Mouse (Mus musculus) embryonic facial prominence, embryonic 14.5 days (tissue): ENCODE measurements around the gene Cercam. TPM values are rescaled to one million over a fixed set of nuclear protein-coding genes. Genes with fewer than 3 reads are reported as not detected.

Experiments
- ATAC-seq: fragments of 200-750 bp; cut with Nextera tagmentation; 2 replicates; pipeline ENCODE4 v1.8.0; 2017; ENCODE audit warnings: low read depth, moderate number of reproducible peaks, moderate TSS enrichment
- DNase-seq: peaks from one replicate; pipeline ENCODE4 v3.0.0-alpha.2; 2015; ENCODE audit warnings: low spot score
- H3K27ac ChIP-seq: fragments of 300-500 bp; sonication (generic); replicated peaks from 2 replicates; pipeline ENCODE4 v1.5.1; 2014; ENCODE audit warnings: low read depth, mild to moderate bottlenecking, low read length, moderate library complexity
- H3K27me3 ChIP-seq: fragments of 300-500 bp; sonication (generic); replicated peaks from 2 replicates; pipeline ENCODE4 v1.6.1; 2014; ENCODE audit warnings: low read length; ENCODE audit not compliant: control insufficient read depth, insufficient read depth
- H3K36me3 ChIP-seq: fragments of 300-500 bp; sonication (generic); 2 replicates; pipeline ENCODE4 v1.6.1; 2014; ENCODE audit warnings: low read length, mixed read lengths; ENCODE audit not compliant: control insufficient read depth, insufficient read depth
- H3K4me1 ChIP-seq: fragments of 300-500 bp; sonication (generic); 2 replicates; pipeline ENCODE4 v1.6.1; 2014; ENCODE audit warnings: antibody characterized with exemption, low read length; ENCODE audit not compliant: control insufficient read depth, insufficient read depth
- H3K4me2 ChIP-seq: fragments of 300-500 bp; sonication (generic); 2 replicates; pipeline ENCODE4 v1.6.1; 2014; ENCODE audit warnings: low read depth, mild to moderate bottlenecking, low read length, moderate library complexity, mixed read lengths
- H3K4me3 ChIP-seq: fragments of 300-500 bp; sonication (generic); 2 replicates; pipeline ENCODE4 v1.5.1; 2014; ENCODE audit warnings: low read depth, mild to moderate bottlenecking, low read length
- H3K9ac ChIP-seq: fragments of 300-500 bp; sonication (generic); 2 replicates; pipeline ENCODE4 v1.6.1; 2014; ENCODE audit warnings: low read depth, mild to moderate bottlenecking, low read length, moderate library complexity, mixed read lengths
- H3K9me3 ChIP-seq: fragments of 300-500 bp; sonication (generic); 2 replicates; pipeline ENCODE4 v1.6.1; 2016; ENCODE audit warnings: low read length; ENCODE audit not compliant: control insufficient read depth
- WGBS: fragments of 180-500 bp; shearing (Covaris S2); extraction: QIAGEN DNeasy Blood & Tissue Kit; methylation state at CpG from one replicate; pipeline ENCODE4 v1.1.7; 2014; 5-methylcytosine and 5-hydroxymethylcytosine counted together
- polyA plus RNA-seq: library from polyadenylated mRNA; unstranded; fragments of >200 nt; fragmentation: Nextera tagmentation; extraction: Ambion mirVana; gene quantifications from 2 replicates; pipeline ENCODE4 v1.2.1, GENCODE M21; 2014

Gene Cercam
- polyA plus RNA-seq, result 29.2 and 32.8 TPM in 2 replicates

DNA sequence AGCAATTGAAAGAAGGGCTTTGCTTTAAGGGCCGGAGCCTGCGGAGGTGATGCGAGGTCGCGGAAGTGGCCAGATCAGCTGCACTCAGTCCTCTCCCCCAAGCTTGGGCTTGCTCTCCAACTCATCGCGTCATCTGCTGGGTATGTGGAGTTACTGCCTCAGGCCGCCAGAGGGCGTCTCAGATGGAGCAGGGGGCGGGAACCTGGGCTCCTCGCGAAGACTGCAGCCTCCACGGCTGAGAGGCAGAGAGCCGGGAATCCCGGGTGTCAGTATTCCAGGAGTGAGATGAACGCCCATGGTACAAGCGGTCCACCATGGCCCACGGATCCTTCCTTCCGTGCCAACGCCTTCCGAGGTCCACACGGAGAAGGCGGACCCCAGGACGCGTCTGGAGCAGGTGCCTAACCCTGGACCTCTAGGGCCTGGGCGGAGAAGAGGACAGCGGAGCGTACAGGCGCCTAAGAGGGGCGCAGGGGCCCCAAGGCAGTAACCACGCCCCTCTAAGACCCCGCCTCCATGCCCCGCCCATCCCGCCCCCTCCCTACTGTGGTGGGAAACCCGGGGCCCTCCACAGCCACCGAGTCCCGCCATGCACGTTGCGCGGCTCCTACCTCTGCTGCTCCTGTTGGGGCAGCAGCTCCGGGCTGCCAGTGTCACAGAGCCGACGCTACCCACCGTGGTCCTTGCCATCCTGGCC, at the start of gene Cercam:
TSS of gene Cercam (plus strand) at position 216 of the 697 bp plus-strand sequence.
- DNase-seq, result peak; percentile 95
- Histone ChIP-seq H3K4me1 (peaks cover 3% of the 10 kb centered on the region; the same call in 1 of the 2 replicates), H3K36me3 (peaks cover 14% of the 10 kb centered on the region; the same call in 1 of the 2 replicates), H3K9me3 (no peaks in the 10 kb centered on the region), H3K4me3 (peak within 1 kb of the TSS; percentile 51), H3K9ac (peak within 1 kb of the TSS; percentile 69), H3K27me3 (no peaks in the 10 kb centered on the region), H3K27ac (peak within 1 kb of the TSS; percentile 83), H3K4me2 (peak within 1 kb of the TSS; percentile 82)
- ATAC-seq, result peak; percentile 93
- WGBS, result under 1% methylated on average over 25 of the region's 44 CpGs

DNA sequence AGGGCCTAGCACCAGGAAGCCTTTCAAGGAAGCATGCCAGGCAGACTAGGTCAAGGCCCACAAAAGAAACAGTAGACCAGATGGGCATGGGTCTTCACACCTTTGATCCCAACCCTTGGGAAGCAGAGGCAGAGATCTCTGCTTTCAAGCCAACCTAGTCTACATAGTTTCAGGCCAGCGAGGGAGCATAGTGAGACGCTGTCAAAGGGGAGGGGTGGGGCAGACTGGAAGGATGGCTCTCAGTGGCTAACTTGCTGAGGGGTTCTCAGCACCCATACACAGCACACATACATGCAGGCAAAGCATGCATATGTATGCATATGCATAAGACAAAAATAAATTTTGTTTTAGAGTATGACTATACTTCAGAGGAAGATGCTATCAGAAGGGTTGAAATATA, 49.6 kb upstream of the Cercam start:
- H3K36me3 ChIP-seq, result peaks cover 24% of the 10 kb centered on the region; the same call in 1 of the 2 replicates
- ATAC-seq (no peak), DNase-seq (no peak)
- peaks cover 5% of the 10 kb centered on the region; the same call in 1 of the 2 replicates for H3K4me1 ChIP-seq
- WGBS, result 25% methylated on average over 2 of the region's 2 CpGs
- no peak overlapping the region for H3K9ac ChIP-seq
- H3K9me3 ChIP-seq, result no peaks in the 10 kb centered on the region
- peak overlapping the region; percentile 93 for H3K27ac ChIP-seq
- H3K4me3 ChIP-seq, result 0 out of 2 replicates have a peak overlapping the region, but pooled peaks have one; percentile 44
- peak overlapping the region; percentile 90 for H3K4me2 ChIP-seq
- no peaks in the 10 kb centered on the region for H3K27me3 ChIP-seq

DNA sequence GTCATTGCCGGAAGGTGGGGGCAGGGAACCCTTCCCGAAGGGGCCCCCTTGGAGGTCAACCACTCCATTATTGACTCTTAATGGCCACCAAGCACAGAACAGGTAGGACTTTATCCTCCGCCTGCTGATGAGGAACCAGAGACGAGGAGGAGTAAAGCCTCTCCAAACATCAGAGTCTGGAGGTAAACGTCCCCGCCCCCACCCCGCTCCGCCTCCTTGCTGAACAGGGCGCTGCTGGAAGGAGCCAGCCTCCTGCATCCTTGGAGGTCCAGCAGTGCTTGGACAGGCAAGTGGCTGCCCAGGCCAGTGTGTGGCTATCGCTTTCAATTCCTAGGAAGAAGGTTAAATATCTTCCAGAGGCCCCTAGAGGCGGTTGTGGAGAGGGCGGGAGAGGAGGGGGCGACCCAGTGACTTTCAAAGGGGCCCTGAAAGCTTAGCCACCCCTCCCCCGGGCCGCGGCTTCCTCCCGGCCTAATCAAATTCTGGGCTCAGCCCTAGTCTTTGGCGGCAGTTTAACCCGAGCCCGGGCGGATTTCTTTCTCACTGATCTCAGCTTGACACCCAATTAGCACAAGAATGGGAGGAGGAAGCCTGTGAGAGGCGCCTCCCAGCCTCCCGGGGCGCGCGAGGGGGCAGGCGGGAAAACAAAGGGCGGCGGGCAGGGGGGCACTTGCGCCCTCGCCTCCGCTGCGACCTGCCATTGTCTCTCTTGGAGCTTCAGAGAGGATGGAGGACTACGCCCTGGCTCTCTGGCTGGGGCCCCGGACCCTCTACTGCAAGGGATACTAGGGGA, 48.7 kb upstream of the Cercam start, which contains the start of gene Urm1:
TSS of gene Urm1 (plus strand) at position 51 of the 793 bp plus-strand sequence.
- Histone ChIP-seq H3K36me3 (peaks cover 16% of the 10 kb centered on the region; the same call in 1 of the 2 replicates), H3K27ac (peak within 1 kb of the TSS; percentile 93), H3K4me1 (peaks cover 5% of the 10 kb centered on the region; the same call in 1 of the 2 replicates), H3K9ac (peak within 1 kb of the TSS; percentile 78), H3K9me3 (no peaks in the 10 kb centered on the region), H3K4me2 (peak within 1 kb of the TSS; percentile 90), H3K4me3 (peak within 1 kb of the TSS; percentile 44), H3K27me3 (no peaks in the 10 kb centered on the region)
- peak; percentile 84 for ATAC-seq
- 3% methylated on average over 27 of the region's 35 CpGs for WGBS
- peak; percentile 93 for DNase-seq

DNA sequence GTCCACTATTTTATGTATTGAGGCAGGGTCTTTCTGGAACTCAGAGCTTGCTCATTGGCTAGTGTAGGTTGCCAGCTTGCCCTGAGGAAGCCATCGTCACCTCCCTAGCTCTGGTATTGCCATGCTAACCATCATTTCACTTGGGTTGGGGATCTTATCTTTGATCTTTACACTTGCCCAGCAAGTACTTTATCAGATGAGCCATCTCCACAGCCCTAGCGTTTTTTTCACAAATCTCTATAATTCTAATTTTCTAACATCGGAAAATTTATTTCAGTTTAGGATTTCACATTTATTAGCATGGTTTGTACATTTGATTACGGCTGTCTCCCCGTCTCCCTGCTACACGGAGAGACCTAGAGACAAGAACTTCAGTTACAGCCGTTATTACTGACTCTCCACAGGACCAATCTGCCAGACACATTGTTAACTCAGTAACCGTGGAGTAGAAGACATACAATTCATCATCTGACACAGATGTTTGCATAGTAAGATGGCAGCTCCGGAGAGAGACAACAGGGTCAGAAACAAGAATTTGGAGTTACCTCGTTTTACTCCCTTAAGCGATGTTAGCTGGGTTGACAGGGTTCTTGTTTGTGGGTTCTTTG, 42.5 kb upstream of the Cercam start:
- WGBS, result 13% methylated on average over 11 of the region's 11 CpGs
- Histone ChIP-seq H3K9me3 (no peaks in the 10 kb centered on the region), H3K36me3 (0 out of 2 replicates have a peak, but pooled peaks cover 4% of the 10 kb centered on the region), H3K27ac (peak overlapping the region; percentile 93), H3K4me3 (peak overlapping the region; percentile 93), H3K4me1 (peaks cover 13% of the 10 kb centered on the region), H3K4me2 (peak overlapping the region; percentile 81), H3K27me3 (no peaks in the 10 kb centered on the region), H3K9ac (peak overlapping the region; percentile 73)
- DNase-seq (peak; percentile 19), ATAC-seq (no peak)

DNA sequence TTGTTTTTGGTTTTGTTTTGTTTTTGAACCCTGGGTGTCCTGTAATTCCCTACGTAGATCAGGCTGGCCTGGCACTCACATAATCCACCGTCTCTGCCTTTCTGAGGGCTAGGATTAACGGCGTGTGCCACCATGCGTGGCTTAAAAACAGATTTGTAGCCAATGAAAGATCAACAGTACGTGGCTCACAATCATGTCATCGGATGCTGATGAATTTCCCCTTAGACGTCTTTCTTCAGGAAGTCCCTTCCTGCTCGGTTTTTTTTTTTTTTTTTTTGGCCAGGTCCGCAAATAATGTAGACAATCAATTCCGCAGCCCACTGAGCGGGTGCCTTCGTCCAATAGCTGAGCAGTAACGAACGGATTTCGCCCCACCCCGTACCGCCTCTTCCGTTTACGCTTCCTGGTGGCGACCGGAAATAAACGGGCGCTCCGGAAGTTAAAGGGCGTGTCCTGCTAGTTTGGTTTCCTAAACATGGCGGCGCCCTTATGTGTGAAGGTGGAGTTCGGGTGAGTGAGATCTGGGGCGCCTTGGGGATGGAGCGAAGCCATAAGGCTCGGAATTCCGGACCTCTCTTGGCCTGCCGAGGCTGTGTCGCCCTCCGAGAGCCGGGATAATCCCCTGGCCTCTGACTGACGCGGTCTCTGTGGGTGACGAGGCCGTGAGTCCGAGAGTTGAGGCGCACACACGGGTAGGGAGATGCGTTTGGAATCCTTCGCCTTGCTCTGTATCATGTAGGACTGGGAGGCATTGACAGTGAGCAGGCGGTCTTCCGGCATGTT, 41.8 kb upstream of the Cercam start:
- Histone ChIP-seq H3K27me3 (no peaks in the 10 kb centered on the region), H3K27ac (peak overlapping the region; percentile 93), H3K9me3 (no peaks in the 10 kb centered on the region), H3K9ac (peak overlapping the region; percentile 88), H3K4me3 (peak overlapping the region; percentile 93), H3K36me3 (0 out of 2 replicates have a peak, but pooled peaks cover 4% of the 10 kb centered on the region), H3K4me1 (peaks cover 13% of the 10 kb centered on the region), H3K4me2 (peak overlapping the region; percentile 81)
- DNase-seq (peak; percentile 99), ATAC-seq (peak; percentile 98)
- under 1% methylated on average over 48 of the region's 48 CpGs for WGBS

DNA sequence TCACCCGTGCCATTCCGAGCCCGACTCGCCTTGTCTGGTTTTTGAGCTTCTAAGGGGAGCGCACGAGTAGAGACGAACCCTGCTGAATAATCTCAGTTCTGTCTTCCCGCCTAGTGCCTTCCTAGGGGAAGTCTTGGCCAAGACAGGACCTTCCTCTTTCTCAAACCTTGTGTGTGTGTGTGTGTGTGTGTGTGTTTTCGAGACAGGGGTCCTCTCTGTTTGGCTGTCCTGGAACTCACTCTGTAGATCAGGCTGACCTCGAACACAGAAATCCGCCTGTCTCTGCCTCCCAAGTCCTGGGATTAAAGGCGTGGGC, 41.3 kb upstream of the Cercam start:
- Histone ChIP-seq H3K4me3 (peak overlapping the region; percentile 93), H3K36me3 (peaks cover 6% of the 10 kb centered on the region), H3K4me2 (peak overlapping the region; percentile 81), H3K9me3 (no peaks in the 10 kb centered on the region), H3K27me3 (no peaks in the 10 kb centered on the region), H3K9ac (peak overlapping the region; percentile 88), H3K4me1 (peaks cover 13% of the 10 kb centered on the region), H3K27ac (peak overlapping the region; percentile 71)
- WGBS, result 2% methylated on average over 12 of the region's 12 CpGs
- DNase-seq (no peak), ATAC-seq (no peak)

DNA sequence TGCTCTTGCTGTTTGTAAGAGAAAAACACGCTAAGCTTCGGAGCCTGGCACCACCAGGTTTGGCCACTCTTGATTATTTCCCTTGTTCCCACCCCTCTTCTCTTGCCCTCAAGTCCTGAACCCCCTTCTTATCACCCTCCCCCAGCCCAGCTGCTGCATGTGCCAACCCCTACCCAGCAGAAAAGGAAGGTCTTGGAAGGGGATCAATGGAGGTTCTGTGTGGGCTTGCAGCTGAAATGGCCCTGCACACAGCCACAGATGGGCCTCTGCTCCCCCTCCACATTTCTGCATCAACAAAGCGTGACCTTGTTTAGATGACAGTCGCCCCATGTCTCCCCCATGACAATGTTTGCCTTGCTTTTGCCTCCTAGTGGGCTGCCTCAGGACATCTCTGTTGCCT, 37.9 kb upstream of the Cercam start:
- ATAC-seq (no peak), DNase-seq (no peak)
- no peak overlapping the region for H3K4me3 ChIP-seq
- H3K9ac ChIP-seq, result no peak overlapping the region
- H3K4me2 ChIP-seq, result no peak overlapping the region
- peaks cover 32% of the 10 kb centered on the region for H3K36me3 ChIP-seq
- no peaks in the 10 kb centered on the region for H3K9me3 ChIP-seq
- WGBS, result 84% methylated on average over 4 of the region's 4 CpGs
- peaks cover 11% of the 10 kb centered on the region for H3K4me1 ChIP-seq
- no peak overlapping the region for H3K27ac ChIP-seq
- no peaks in the 10 kb centered on the region for H3K27me3 ChIP-seq

DNA sequence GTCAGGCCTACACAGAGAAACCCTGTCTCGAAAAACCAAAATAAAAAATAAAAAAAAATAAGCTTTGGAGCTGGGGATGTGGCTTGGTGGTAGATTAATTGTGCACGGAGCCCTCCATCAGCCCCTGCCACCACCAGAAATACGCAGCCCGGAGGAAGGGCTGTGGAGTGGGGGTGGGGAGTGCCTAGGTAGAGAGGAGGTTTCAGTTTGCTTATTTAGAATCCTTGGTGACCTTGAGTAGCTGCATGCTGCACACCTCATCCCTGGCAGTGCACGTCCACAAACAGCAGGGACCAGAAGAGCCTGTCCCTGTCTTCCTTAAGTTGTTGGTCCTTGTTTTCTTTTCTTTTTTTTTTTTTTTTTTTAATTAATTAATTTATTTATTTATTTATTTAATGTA, 35.2 kb upstream of the Cercam start:
- Histone ChIP-seq H3K9me3 (no peaks in the 10 kb centered on the region), H3K4me2 (no peak overlapping the region), H3K4me3 (no peak overlapping the region), H3K27me3 (no peaks in the 10 kb centered on the region), H3K9ac (no peak overlapping the region), H3K27ac (no peak overlapping the region), H3K36me3 (peaks cover 48% of the 10 kb centered on the region), H3K4me1 (no peaks in the 10 kb centered on the region)
- ATAC-seq, result no peak
- DNase-seq, result no peak
- WGBS, result 88% methylated on average over 5 of the region's 5 CpGs
